Mouse (Mus musculus) left cerebral cortex, adult 9 months (tissue): Measurements from ENCODE around the gene Vegfb.

ENCODE experiments used
- DNase-seq, 2 experiments: peaks; one replicate each; pipeline ENCODE4 v3.0.0; 2022; ENCODE audit warnings: low spot score in 2 of 2

The Vegfb gene

GRCm38 (mm10) chr19:6972247-6972917, 15.1 kb downstream of the Vegfb start:
- DNase-seq: no peak

- DNase-seq: no peak
Observed at GRCm38 (mm10) chr19:6971644-6972043, 15.8 kb downstream of the Vegfb start.

DNA sequence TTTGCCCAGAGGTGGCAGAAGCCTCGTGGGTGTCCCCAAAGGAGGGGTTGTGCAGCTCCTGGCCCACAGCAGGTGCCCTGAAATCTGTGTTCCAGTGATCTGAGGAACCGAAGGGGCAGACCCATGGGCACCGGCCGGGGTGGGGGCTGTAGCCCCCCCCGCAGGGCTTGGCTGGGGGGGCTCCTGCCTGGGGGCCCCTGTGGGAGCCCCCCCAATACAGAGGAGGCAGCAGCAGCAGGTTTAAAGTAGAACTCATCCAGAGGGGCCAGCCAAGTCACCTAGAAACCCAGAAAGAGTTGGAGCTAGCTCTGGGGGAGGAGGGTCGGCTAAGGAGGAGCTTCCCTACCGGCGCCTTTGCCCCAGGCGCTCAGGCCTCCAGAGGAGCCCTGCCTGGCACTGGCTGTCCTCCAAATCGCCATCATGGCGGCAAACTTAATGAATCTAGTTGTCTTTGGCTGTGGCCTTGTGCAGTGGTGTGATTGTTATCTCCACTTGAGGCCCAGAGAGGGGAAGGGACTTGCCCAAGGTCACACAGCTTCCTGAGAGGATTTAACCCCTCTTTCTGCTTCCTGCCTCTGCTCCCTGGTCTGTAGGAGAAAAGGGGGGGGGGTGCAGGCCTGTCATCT, 16.9 kb downstream of the Vegfb start:
- no peak for DNase-seq

DNA sequence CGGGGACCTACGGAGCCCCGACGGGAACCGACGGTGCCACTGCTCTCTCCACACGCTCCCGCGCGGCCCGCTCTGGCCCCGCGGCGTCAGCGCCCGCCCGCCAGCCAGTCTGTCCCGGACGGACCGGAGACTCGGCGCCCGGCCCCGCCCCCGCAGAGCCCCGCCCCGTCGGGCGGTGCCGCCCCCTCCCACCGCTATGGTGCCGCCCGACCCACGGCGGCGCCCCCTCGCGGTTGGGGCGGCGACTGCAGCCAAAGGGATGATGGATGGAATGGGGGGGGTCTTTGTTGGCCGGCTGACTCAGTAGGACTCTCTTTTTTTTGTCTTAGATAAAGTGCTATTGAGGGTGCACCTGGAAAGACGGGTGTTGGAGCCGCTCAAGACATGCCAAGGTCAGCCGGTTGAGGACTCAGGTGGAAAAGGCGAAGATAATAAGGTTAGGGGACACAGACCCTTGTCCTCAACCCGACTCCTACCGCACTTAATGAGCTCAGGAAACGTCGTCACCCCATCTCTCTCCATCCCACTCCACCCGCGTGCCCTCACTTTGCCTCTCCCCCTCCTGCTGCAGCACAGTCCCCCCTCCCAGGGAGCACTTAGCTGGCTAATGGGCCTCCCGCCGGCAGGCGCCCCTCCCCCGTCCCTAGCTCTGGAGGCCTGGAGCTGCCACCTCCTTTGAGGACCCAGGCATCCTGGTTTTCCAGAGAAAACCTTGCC, 17.6 kb downstream of the Vegfb start:
- DNase-seq: no peak

GRCm38 (mm10) chr19:6969291-6969664, 18.2 kb downstream of the Vegfb start:
- no peak for DNase-seq

GRCm38 (mm10) chr19:6968491-6969271, 18.8 kb downstream of the Vegfb start:
- DNase-seq: no peak

DNA sequence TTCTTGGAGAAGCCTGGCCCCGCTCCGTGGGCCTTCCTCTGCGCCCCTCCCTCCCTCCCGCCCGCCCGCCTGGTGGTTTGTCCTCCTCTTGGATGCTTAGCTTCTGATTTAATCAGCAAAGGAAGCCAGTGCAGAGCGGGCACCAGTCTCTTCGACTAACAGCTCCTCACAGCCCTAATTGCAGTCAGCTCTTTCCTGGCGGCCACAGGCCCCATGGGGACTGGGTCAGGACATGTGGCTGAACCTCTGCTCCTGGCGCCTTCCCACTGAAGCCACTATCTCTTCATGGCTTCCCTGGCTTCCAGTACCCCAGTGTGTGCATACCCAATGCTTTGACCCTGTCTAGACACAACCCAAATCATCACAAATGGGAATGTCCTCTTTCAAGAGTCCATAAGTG, 31.0 kb downstream of the Vegfb start:
- no peak for DNase-seq

- no peak for DNase-seq
Observed at GRCm38 (mm10) chr19:6955424-6955823, 32.0 kb downstream of the Vegfb start.

- no peak for DNase-seq
Observed at GRCm38 (mm10) chr19:6954046-6954445, 33.4 kb downstream of the Vegfb start.

DNA sequence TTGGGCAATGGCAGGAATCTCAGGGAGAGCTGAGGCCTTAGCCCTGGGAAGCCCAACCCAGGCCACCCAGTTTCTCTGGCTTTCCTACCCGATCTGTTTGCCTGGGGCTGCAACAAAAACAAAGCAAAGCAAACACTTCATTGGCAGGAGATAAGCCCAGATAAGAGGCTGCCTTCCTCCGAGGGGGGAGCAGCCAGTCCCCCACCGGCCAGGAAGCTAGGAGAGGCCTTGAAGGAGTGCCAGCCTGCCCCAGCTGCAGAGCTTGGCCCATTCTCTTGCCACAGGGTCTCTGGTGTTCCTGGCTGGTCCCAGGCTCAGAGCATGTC, 34.8 kb downstream of the Vegfb start:
- DNase-seq: no peak

DNA sequence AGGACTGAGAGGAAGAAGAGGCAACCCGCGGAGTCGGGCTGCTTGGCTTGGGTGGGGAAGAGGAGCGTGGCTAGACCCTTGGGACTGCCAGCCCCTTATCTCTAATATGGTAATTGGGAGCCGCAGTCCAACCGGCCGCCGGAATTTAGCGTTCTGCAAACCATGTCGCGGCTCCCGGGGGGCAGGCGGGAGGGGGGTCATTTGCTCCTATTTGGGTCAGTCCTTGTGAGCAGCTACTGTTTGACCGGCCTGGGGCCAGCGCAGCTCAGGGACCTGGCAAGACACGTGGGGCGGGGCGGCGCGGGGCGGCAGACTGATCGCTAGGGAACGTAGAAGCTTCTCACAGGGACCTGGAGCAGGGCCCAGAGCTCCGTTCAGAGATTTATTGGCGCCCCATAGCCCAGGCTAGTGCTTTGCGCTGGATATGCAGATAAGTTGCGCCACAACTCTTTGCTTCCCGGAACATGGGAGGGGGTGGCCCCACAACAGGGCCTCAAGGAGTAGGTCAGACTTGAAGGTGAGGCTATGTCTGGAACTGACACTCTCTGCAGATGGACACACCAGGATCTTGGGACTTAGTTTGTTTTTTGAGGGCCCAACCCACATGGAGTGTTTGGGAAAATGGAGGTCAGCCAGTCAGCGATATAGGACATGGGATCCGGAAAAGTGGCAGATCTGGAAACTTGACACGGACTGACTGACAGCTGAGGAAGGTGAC, 35.3 kb downstream of the Vegfb start:
- peak in 1 of 2 experiments; percentile 72 for DNase-seq

GRCm38 (mm10) chr19:6951381-6951968, 36.0 kb downstream of the Vegfb start:
- peak; percentile 91 to 96 for DNase-seq

- DNase-seq: peak in 1 of 2 experiments; percentile 69
Observed at GRCm38 (mm10) chr19:6950613-6951153, 36.8 kb downstream of the Vegfb start.

DNA sequence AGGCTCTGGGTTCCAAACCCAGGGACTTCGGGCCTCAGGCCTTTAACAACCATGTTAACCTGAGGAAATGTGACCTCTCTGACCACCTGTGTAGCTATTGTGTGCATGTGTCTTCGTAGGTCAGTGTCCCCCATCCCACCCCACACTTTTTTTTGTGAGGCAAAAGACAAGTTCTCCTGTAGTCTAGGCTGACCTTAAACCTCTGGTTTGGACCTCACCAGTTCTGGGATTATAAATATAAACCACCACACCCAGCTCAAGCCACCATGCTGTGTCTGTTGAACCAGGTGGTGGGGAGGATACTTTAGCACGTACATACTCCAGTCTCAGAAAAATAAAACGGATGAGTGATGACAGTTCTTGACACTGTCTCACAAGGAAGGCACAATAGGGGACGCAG, 37.5 kb downstream of the Vegfb start:
- no peak for DNase-seq

DNA sequence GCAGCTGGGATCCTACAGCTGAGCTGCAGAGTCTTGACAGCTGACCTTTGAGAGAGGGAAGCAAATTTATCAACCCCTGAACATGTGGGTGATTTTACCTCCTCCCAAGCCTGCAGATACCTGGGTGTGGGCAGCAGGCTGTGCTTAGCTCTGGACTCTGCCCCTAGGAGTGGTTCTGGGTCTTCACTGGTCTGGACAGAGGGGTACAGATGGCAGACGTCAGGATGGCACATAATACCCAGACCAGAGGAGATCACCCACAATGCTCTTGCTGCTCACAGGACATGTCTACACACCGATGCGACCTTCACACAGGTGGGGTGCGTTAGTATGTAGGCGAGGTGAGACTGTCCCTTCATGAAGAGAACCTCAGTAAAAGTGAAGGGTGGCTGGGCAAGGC, 37.9 kb downstream of the Vegfb start:
- no peak for DNase-seq

DNA sequence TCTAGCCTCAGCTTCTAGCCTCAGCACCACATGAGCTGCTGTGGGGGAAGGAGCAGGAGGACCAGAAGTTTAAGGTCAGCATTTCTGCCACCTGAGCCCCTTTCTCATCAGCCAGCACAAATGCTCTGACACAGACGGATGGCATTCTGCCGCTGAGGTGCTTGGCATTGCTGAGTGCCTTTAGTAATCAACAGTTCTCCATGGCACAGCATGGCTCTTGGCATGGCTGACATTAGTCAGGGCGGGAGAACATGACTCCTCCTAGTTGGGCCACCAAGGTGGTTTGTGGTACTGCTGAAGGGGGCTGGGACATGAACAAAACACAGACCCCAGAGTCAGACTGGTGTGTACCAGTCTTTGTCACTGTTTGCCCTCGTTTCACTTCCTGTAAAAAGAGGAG, 39.3 kb downstream of the Vegfb start:
- DNase-seq: no peak

DNA sequence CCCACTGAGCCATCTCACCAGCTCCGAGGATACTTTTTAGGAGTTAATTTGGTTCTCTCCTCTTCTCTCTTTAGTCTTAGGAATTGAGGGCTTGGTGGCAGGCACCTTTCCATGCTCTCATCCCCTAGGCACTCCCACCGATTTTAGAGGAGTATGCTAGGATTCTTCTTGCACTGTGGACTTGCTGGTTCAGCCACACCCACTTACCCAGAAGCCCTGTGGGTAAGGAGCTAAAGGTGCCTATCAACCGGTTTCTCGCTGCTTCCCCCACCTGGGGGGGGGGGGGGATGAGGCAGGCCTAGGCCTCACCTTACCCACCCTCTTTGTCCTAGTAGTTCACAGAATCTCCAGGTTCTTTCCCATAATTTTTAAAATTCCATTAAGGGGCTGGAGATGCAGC, 39.7 kb downstream of the Vegfb start:
- DNase-seq: no peak

GRCm38 (mm10) chr19:6943709-6944108, 43.7 kb downstream of the Vegfb start:
- no peak for DNase-seq

DNA sequence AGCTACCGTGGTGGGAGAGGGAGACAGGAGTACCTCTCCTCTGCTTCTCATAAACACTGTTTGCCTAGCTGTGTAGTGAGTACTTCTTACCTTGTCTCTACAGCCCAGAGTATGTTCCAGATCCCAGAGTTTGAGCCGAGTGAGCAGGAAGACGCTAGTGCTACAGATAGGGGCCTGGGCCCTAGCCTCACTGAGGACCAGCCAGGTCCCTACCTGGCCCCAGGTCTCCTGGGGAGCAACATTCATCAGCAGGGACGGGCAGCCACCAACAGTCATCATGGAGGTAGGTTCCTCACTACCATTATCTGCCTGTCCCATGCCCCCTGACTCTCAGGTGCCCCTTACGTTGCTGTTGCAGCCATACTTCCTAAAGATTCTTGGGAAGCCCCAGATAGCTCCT, 44.7 kb downstream of the Vegfb start:
- no peak for DNase-seq

- peak; percentile 91 to 95 for DNase-seq
Observed at GRCm38 (mm10) chr19:6942249-6942691, 45.2 kb downstream of the Vegfb start, which contains the start of gene Gpr137. Gpr137 (minus strand) TSS chr19:6942480.
